Mouse (Mus musculus): ENCODE measurements at regions not wholly inside any gene's neighbourhood (a gene's known extent, or its start where the extent isn't known, plus 50 kb on each side); places are given as distances from the start of the nearest gene placed in this dataset.
A peak's percentile ranks its signal among the peaks of the same experiment; 100 is the strongest.

GRCm38 (mm10) chr15:70034976-70035375, 3534.3 kb upstream of the Lrrc6 start:
- peak; percentile 14 to 35 for DNase-seq

- DNase-seq = no peak
Observed at GRCm38 (mm10) chr15:70029468-70029867, 3528.8 kb upstream of the Lrrc6 start.

- no peak for DNase-seq
Observed at GRCm38 (mm10) chr15:70012792-70013191, 3512.1 kb upstream of the Lrrc6 start.
